Mouse (Mus musculus): ENCODE measurements around the gene Cdh4. TPM values are rescaled to one million over a fixed set of nuclear protein-coding genes. Genes with fewer than 3 reads are reported as not detected.

Cdh4 gene
- polyA plus RNA-seq, 1 experiment from 2014 or later, result 3.0 TPM

- 70% methylated on average over 5 of the region's 5 CpGs for WGBS
- Histone ChIP-seq H3K9ac (ENCODE audit: low read depth, low read length) (no peak overlapping the region), H3K4me3 (ENCODE audit: low read depth, low read length) (no peak overlapping the region), H3K27ac (ENCODE audit: low read depth, low read length) (no peak overlapping the region), H3K27me3 (replicated peaks; ENCODE audit: control insufficient read depth, insufficient read depth, low read length) (no peaks in the 10 kb centered on the region), H3K4me2 (replicated peaks; ENCODE audit: low read depth) (no peak overlapping the region), H3K9me3 (ENCODE audit: control insufficient read depth) (no peaks in the 10 kb centered on the region), H3K36me3 (ENCODE audit: control insufficient read depth, insufficient read depth) (no peaks in the 10 kb centered on the region), H3K4me1 (replicated peaks; ENCODE audit: control insufficient read depth, insufficient read depth, low read length) (no peaks in the 10 kb centered on the region)
- no peak for ATAC-seq
- TF ChIP-seq CTCF (IDR thresholded peaks at IDR 0.05; ENCODE audit: low read depth), result peak; percentile 57
Measured at GRCm38 (mm10) chr2:179865097-179865496, 422.9 kb downstream of the Cdh4 start.

GRCm38 (mm10) chr2:179867669-179868068 lies 425.4 kb downstream of the Cdh4 start:
- Histone ChIP-seq H3K4me3 (ENCODE audit: low read depth, low read length) (no peak overlapping the region), H3K27ac (ENCODE audit: low read depth, low read length) (no peak overlapping the region), H3K9ac (ENCODE audit: low read depth, low read length) (no peak overlapping the region), H3K36me3 (ENCODE audit: control insufficient read depth, insufficient read depth) (no peaks in the 10 kb centered on the region), H3K4me1 (replicated peaks; ENCODE audit: control insufficient read depth, insufficient read depth, low read length) (no peaks in the 10 kb centered on the region), H3K27me3 (replicated peaks; ENCODE audit: control insufficient read depth, insufficient read depth, low read length) (no peaks in the 10 kb centered on the region), H3K9me3 (ENCODE audit: control insufficient read depth) (no peaks in the 10 kb centered on the region), H3K4me2 (replicated peaks; ENCODE audit: low read depth) (no peak overlapping the region)
- ATAC-seq, result no peak
- no peak for TF ChIP-seq CTCF (IDR thresholded peaks at IDR 0.05; ENCODE audit: low read depth)
- WGBS, result 54% methylated on average over 3 of the region's 3 CpGs

GRCm38 (mm10) chr2:179869871-179870270 lies 427.6 kb downstream of the Cdh4 start:
- 33% methylated on average over 2 of the region's 2 CpGs for WGBS
- Histone ChIP-seq H3K36me3 (ENCODE audit: control insufficient read depth, insufficient read depth) (no peaks in the 10 kb centered on the region), H3K27ac (ENCODE audit: low read depth, low read length) (no peak overlapping the region), H3K4me2 (replicated peaks; ENCODE audit: low read depth) (no peak overlapping the region), H3K4me1 (replicated peaks; ENCODE audit: control insufficient read depth, insufficient read depth, low read length) (no peaks in the 10 kb centered on the region), H3K9me3 (ENCODE audit: control insufficient read depth) (no peaks in the 10 kb centered on the region), H3K9ac (ENCODE audit: low read depth, low read length) (no peak overlapping the region), H3K4me3 (ENCODE audit: low read depth, low read length) (no peak overlapping the region), H3K27me3 (replicated peaks; ENCODE audit: control insufficient read depth, insufficient read depth, low read length) (no peaks in the 10 kb centered on the region)
- no peak for ATAC-seq
- TF ChIP-seq CTCF (IDR thresholded peaks at IDR 0.05; ENCODE audit: low read depth), result no peak

- no peak for ATAC-seq
- H3K9ac ChIP-seq (ENCODE audit: low read depth, low read length), result no peak overlapping the region
- no peak overlapping the region for H3K4me2 ChIP-seq (replicated peaks; ENCODE audit: low read depth)
- no peaks in the 10 kb centered on the region for H3K9me3 ChIP-seq (ENCODE audit: control insufficient read depth)
- WGBS, result 58% methylated on average over 5 of the region's 5 CpGs
- peak; percentile 78 for TF ChIP-seq CTCF (IDR thresholded peaks at IDR 0.05; ENCODE audit: low read depth)
- H3K4me1 ChIP-seq (replicated peaks; ENCODE audit: control insufficient read depth, insufficient read depth, low read length), result no peaks in the 10 kb centered on the region
- no peaks in the 10 kb centered on the region for H3K27me3 ChIP-seq (replicated peaks; ENCODE audit: control insufficient read depth, insufficient read depth, low read length)
- H3K27ac ChIP-seq (ENCODE audit: low read depth, low read length), result no peak overlapping the region
- H3K4me3 ChIP-seq (ENCODE audit: low read depth, low read length), result no peak overlapping the region
- H3K36me3 ChIP-seq (ENCODE audit: control insufficient read depth, insufficient read depth), result no peaks in the 10 kb centered on the region
Measured at GRCm38 (mm10) chr2:179872724-179873123, 430.5 kb downstream of the Cdh4 start.

GRCm38 (mm10) chr2:179873315-179873714 lies 431.1 kb downstream of the Cdh4 start:
- no peaks in the 10 kb centered on the region for H3K4me1 ChIP-seq (replicated peaks; ENCODE audit: control insufficient read depth, insufficient read depth, low read length)
- 27% methylated on average over 5 of the region's 5 CpGs for WGBS
- no peak overlapping the region for H3K4me3 ChIP-seq (ENCODE audit: low read depth, low read length)
- H3K4me2 ChIP-seq (replicated peaks; ENCODE audit: low read depth), result no peak overlapping the region
- H3K36me3 ChIP-seq (ENCODE audit: control insufficient read depth, insufficient read depth), result no peaks in the 10 kb centered on the region
- H3K9ac ChIP-seq (ENCODE audit: low read depth, low read length), result no peak overlapping the region
- no peak overlapping the region for H3K27ac ChIP-seq (ENCODE audit: low read depth, low read length)
- peak; percentile 54; the same call in 1 of the 2 replicates for ATAC-seq
- no peaks in the 10 kb centered on the region for H3K9me3 ChIP-seq (ENCODE audit: control insufficient read depth)
- TF ChIP-seq CTCF (IDR thresholded peaks at IDR 0.05; ENCODE audit: low read depth), result peak; percentile 67
- H3K27me3 ChIP-seq (replicated peaks; ENCODE audit: control insufficient read depth, insufficient read depth, low read length), result no peaks in the 10 kb centered on the region

GRCm38 (mm10) chr2:179875147-179875546 lies 432.9 kb downstream of the Cdh4 start:
- TF ChIP-seq CTCF (IDR thresholded peaks at IDR 0.05; ENCODE audit: low read depth), result peak; percentile 93
- H3K36me3 ChIP-seq (ENCODE audit: control insufficient read depth, insufficient read depth), result no peaks in the 10 kb centered on the region
- no peak overlapping the region for H3K27ac ChIP-seq (ENCODE audit: low read depth, low read length)
- no peaks in the 10 kb centered on the region for H3K4me1 ChIP-seq (replicated peaks; ENCODE audit: control insufficient read depth, insufficient read depth, low read length)
- no peak overlapping the region for H3K9ac ChIP-seq (ENCODE audit: low read depth, low read length)
- peak; percentile 31; the same call in 1 of the 2 replicates for ATAC-seq
- no peaks in the 10 kb centered on the region for H3K9me3 ChIP-seq (ENCODE audit: control insufficient read depth)
- no peak overlapping the region for H3K4me2 ChIP-seq (replicated peaks; ENCODE audit: low read depth)
- no peaks in the 10 kb centered on the region for H3K27me3 ChIP-seq (replicated peaks; ENCODE audit: control insufficient read depth, insufficient read depth, low read length)
- 2% methylated on average over 3 of the region's 3 CpGs for WGBS
- no peak overlapping the region for H3K4me3 ChIP-seq (ENCODE audit: low read depth, low read length)

Data from intestine, postnatal 0 days (tissue).